Mouse (Mus musculus): ENCODE results near the gene Cdk14.

Gene Cdk14

GRCm38 (mm10) chr5:5419992-5420455 is at the start of gene Cdk14:
Gene Cdk14, minus strand, starts transcription at chr5:5420312.
- DNase-seq (ENCODE audit: low spot score in 2 of 2): peak; percentile 7 to 25

- DNase-seq (ENCODE audit: low spot score in 2 of 2): no peak
These were observed 45.1 kb upstream of the Cdk14 start for GRCm38 (mm10) chr5:5465256-5465655.

GRCm38 (mm10) chr5:5431746-5432438 is 11.8 kb upstream of the Cdk14 start:
- no peak for DNase-seq (ENCODE audit: low spot score in 2 of 2)

GRCm38 (mm10) chr5:5423723-5424171 is 3.6 kb upstream of the Cdk14 start:
- no peak for DNase-seq (ENCODE audit: low spot score in 2 of 2)

- DNase-seq (ENCODE audit: low spot score in 2 of 2): no peak
These were observed 3.0 kb upstream of the Cdk14 start for GRCm38 (mm10) chr5:5423081-5423480.

GRCm38 (mm10) chr5:5421439-5421838 is 1.3 kb upstream of the Cdk14 start:
- DNase-seq (ENCODE audit: low spot score in 2 of 2): no peak

GRCm38 (mm10) chr5:5419253-5419652 is 859 bp downstream of the Cdk14 start:
- no peak for DNase-seq (ENCODE audit: low spot score in 2 of 2)

- no peak for DNase-seq (ENCODE audit: low spot score in 2 of 2)
These were observed 5.3 kb downstream of the Cdk14 start for GRCm38 (mm10) chr5:5414835-5415234.

- DNase-seq (ENCODE audit: low spot score in 2 of 2): no peak
These were observed 8.2 kb downstream of the Cdk14 start for GRCm38 (mm10) chr5:5411886-5412285.

GRCm38 (mm10) chr5:5401986-5402385 is 18.1 kb downstream of the Cdk14 start:
- no peak for DNase-seq (ENCODE audit: low spot score in 2 of 2)

- no peak for DNase-seq (ENCODE audit: low spot score in 2 of 2)
These were observed 27.3 kb downstream of the Cdk14 start for GRCm38 (mm10) chr5:5392786-5393185.

GRCm38 (mm10) chr5:5380731-5381718 is 39.1 kb downstream of the Cdk14 start:
- peak in 1 of 2 experiments; percentile 1 for DNase-seq (ENCODE audit: low spot score in 2 of 2)

GRCm38 (mm10) chr5:5379870-5380730 is 40.0 kb downstream of the Cdk14 start:
- DNase-seq (ENCODE audit: low spot score in 2 of 2): peak in 1 of 2 experiments; percentile 4

GRCm38 (mm10) chr5:5379501-5379869 is 40.6 kb downstream of the Cdk14 start:
- DNase-seq (ENCODE audit: low spot score in 2 of 2): no peak

- no peak for DNase-seq (ENCODE audit: low spot score in 2 of 2)
These were observed 45.7 kb downstream of the Cdk14 start for GRCm38 (mm10) chr5:5374393-5374792.

- no peak for DNase-seq (ENCODE audit: low spot score in 2 of 2)
These were observed 46.6 kb downstream of the Cdk14 start for GRCm38 (mm10) chr5:5373541-5373940.

GRCm38 (mm10) chr5:5372936-5373335 is 47.2 kb downstream of the Cdk14 start:
- no peak for DNase-seq (ENCODE audit: low spot score in 2 of 2)

- no peak for DNase-seq (ENCODE audit: low spot score in 2 of 2)
These were observed 47.8 kb downstream of the Cdk14 start for GRCm38 (mm10) chr5:5372354-5372753.

GRCm38 (mm10) chr5:5370322-5371082 is 49.6 kb downstream of the Cdk14 start:
- no peak for DNase-seq (ENCODE audit: low spot score in 2 of 2)

- DNase-seq (ENCODE audit: low spot score in 2 of 2): no peak
These were observed 51.5 kb downstream of the Cdk14 start for GRCm38 (mm10) chr5:5368389-5369164.

Measured in spleen, postnatal 14 days (tissue).